Mouse (Mus musculus): Measurements from ENCODE around the gene Gm2431.

- TF ChIP-seq CTCF (conservative IDR thresholded peaks at IDR 0.05; ENCODE audit: insufficient read depth, insufficient read length, low read depth, low read length): peak; percentile 72
- TF ChIP-seq POLR2A (IDR thresholded peaks at IDR 0.05; ENCODE audit: low read depth, low read length): no peak
Measured at GRCm38 (mm10) chr7:142255517-142255916, 2.6 kb downstream of the Gm2431 start.
